Mouse (Mus musculus): Measurements from ENCODE around the gene Arhgef10l.

- TF ChIP-seq POLR2A (IDR thresholded peaks at IDR 0.05; ENCODE audit: borderline replicate concordance, extremely low read depth, low read depth, low read length) (no peak), CTCF (IDR thresholded peaks at IDR 0.05; ENCODE audit: insufficient read depth, low read length) (no peak)
Observed at GRCm38 (mm10) chr4:140480369-140481067, 185.3 kb downstream of the Arhgef10l start.

Data from lung, adult 2 months (tissue).